8 mouse cellular contexts compared by ENCODE assay signal in genomic region chr13:117220501-117221321, GRCm38 (mm10). TPM values are rescaled to one million over a fixed set of nuclear protein-coding genes. Genes with fewer than 3 reads are reported as not detected.
DNase-seq lines count a peak whose midpoint lies in the region; ATAC-seq and TF ChIP-seq lines count a peak whose summit lies in the region.

Gene Gm17509 (minus strand): TSS chr13:117221075.

- H3K4me1 ChIP-seq in embryonic facial prominence, embryonic 10.5 days: peaks cover 46% of the 10 kb centered on the region
- H3K4me1 ChIP-seq in heart, embryonic 14.5 days (ENCODE audit: control insufficient read depth in 2 of 2, insufficient read depth in 2 of 2, low read length in 2 of 2): peaks cover 0 to 4% of the 10 kb centered on the region in 2 experiments; a peak in 1 of 4 replicates
- peaks cover 13% of the 10 kb centered on the region for H3K4me1 ChIP-seq in liver, embryonic 13.5 days (replicated peaks)
- H3K4me1 ChIP-seq in stomach, embryonic 15.5 days: peaks cover 5% of the 10 kb centered on the region; the same call in 1 of the 2 replicates

- ATAC-seq in heart, embryonic 14.5 days (ENCODE audit: insufficient number of reproducible peaks, insufficient read depth, low FRiP score, low read depth): peak; percentile 74
- peak; percentile 68 for ATAC-seq in liver, embryonic 13.5 days (ENCODE audit: low read depth)
- ATAC-seq in stomach, embryonic 15.5 days (ENCODE audit: insufficient read depth, low FRiP score, low read depth): peak; percentile 65; the same call in 1 of the 2 replicates

- WGBS in embryonic facial prominence, embryonic 10.5 days: under 1% methylated on average over 67 of the region's 67 CpGs
- under 1% methylated on average over 64 of the region's 67 CpGs for WGBS in heart, embryonic 14.5 days
- 1% methylated on average over 67 of the region's 67 CpGs for WGBS in liver, embryonic 13.5 days (ENCODE audit: insufficient replicate concordance)
- WGBS in stomach, embryonic 15.5 days: under 1% methylated on average over 67 of the region's 67 CpGs

- no peaks in the 10 kb centered on the region for H3K9me3 ChIP-seq in embryonic facial prominence, embryonic 10.5 days
- H3K9me3 ChIP-seq in heart, embryonic 14.5 days (ENCODE audit: control insufficient read depth, low read length): no peaks in the 10 kb centered on the region
- H3K9me3 ChIP-seq in liver, embryonic 13.5 days (replicated peaks): no peaks in the 10 kb centered on the region
- H3K9me3 ChIP-seq in stomach, embryonic 15.5 days: no peaks in the 10 kb centered on the region

- H3K27ac ChIP-seq in embryonic facial prominence, embryonic 10.5 days (replicated peaks): peak within 1 kb of the TSS; percentile 97
- no peak within 1 kb of the TSS for H3K27ac ChIP-seq in heart, embryonic 14.5 days (replicated peaks in 1 of 2; ENCODE audit: control insufficient read depth in 1 of 2, insufficient read depth in 1 of 2, low read depth in 2 of 2, low read length in 2 of 2)
- peak within 1 kb of the TSS; percentile 39; the same call in 1 of the 2 replicates for H3K27ac ChIP-seq in liver, embryonic 13.5 days
- H3K27ac ChIP-seq in stomach, embryonic 15.5 days: no peak within 1 kb of the TSS

- H3ac ChIP-seq in C2C12 (ENCODE audit: control insufficient read depth, insufficient read length, low read depth): peak within 1 kb of the TSS; percentile 82
- peak within 1 kb of the TSS; percentile 93 for H3ac ChIP-seq in myocyte (ENCODE audit: control insufficient read depth, insufficient read length)

- peak within 1 kb of the TSS; percentile 99 for H3K4me2 ChIP-seq in heart, embryonic 14.5 days (ENCODE audit: low read length)
- H3K4me2 ChIP-seq in liver, embryonic 13.5 days: peak within 1 kb of the TSS; percentile 64
- H3K4me2 ChIP-seq in myocyte (ENCODE audit: low read depth): peak within 1 kb of the TSS; percentile 64
- H3K4me2 ChIP-seq in stomach, embryonic 15.5 days: peak within 1 kb of the TSS; percentile 94

- no peaks in the 10 kb centered on the region for H3K79me3 ChIP-seq in C2C12 (ENCODE audit: low read depth)

- no peaks in the 10 kb centered on the region for H3K36me3 ChIP-seq in C2C12 (ENCODE audit: control insufficient read depth, insufficient read depth)
- H3K36me3 ChIP-seq in embryonic facial prominence, embryonic 10.5 days (replicated peaks): no peaks in the 10 kb centered on the region; the same call in 1 of the 2 replicates
- no peaks in the 10 kb centered on the region for H3K36me3 ChIP-seq in heart, embryonic 14.5 days (ENCODE audit: control insufficient read depth, insufficient read depth, low read length)
- H3K36me3 ChIP-seq in liver, embryonic 13.5 days: no peaks in the 10 kb centered on the region
- no peaks in the 10 kb centered on the region for H3K36me3 ChIP-seq in myocyte (ENCODE audit: control insufficient read depth, insufficient read depth)
- H3K36me3 ChIP-seq in stomach, embryonic 15.5 days: no peaks in the 10 kb centered on the region

- no peak for TF ChIP-seq CTCF in C2C12 (IDR thresholded peaks at IDR 0.05; ENCODE audit: control insufficient read depth, insufficient read depth, insufficient read length)

- H3K9ac ChIP-seq in heart, embryonic 14.5 days (ENCODE audit: low read length): peak within 1 kb of the TSS; percentile 71
- peak within 1 kb of the TSS; percentile 40 for H3K9ac ChIP-seq in liver, embryonic 13.5 days
- peak within 1 kb of the TSS; percentile 40 for H3K9ac ChIP-seq in stomach, embryonic 15.5 days

- H3K79me2 ChIP-seq in C2C12 (ENCODE audit: control insufficient read depth, insufficient read depth): no peaks in the 10 kb centered on the region
- H3K79me2 ChIP-seq in myocyte (ENCODE audit: control insufficient read depth, insufficient read depth): no peaks in the 10 kb centered on the region

- TF ChIP-seq POLR2A in myocyte (IDR thresholded peaks at IDR 0.05; ENCODE audit: insufficient read length, low read depth): peak; percentile 67

- peak within 1 kb of the TSS; percentile 37 for H3K4me3 ChIP-seq in C2C12 (ENCODE audit: insufficient read depth, poor library complexity, severe bottlenecking)
- peak within 1 kb of the TSS; percentile 88 for H3K4me3 ChIP-seq in embryonic facial prominence, embryonic 10.5 days
- H3K4me3 ChIP-seq in heart, embryonic 14.5 days (ENCODE audit: control insufficient read depth in 1 of 2, insufficient read depth in 1 of 2, low read depth in 1 of 2, low read length in 2 of 2): peak within 1 kb of the TSS; percentile 73
- peak within 1 kb of the TSS; percentile 59 for H3K4me3 ChIP-seq in liver, embryonic 13.5 days (replicated peaks)
- peak within 1 kb of the TSS; percentile 28 for H3K4me3 ChIP-seq in myocyte
- H3K4me3 ChIP-seq in stomach, embryonic 15.5 days (replicated peaks): peak within 1 kb of the TSS; percentile 61

- H3K27me3 ChIP-seq in C2C12 (ENCODE audit: control insufficient read depth, insufficient read depth, insufficient read length) (no peaks in the 10 kb centered on the region), myocyte (ENCODE audit: control insufficient read depth, insufficient read depth, insufficient read length) (no peaks in the 10 kb centered on the region)
- H3K27me3 ChIP-seq in embryonic facial prominence, embryonic 10.5 days (replicated peaks; ENCODE audit: low read depth, poor library complexity, severe bottlenecking): no peaks in the 10 kb centered on the region
- no peaks in the 10 kb centered on the region; the same call in 1 of the 2 replicates for H3K27me3 ChIP-seq in heart, embryonic 14.5 days (ENCODE audit: control insufficient read depth, insufficient read depth, low read length)
- H3K27me3 ChIP-seq in liver, embryonic 13.5 days: peaks cover 42% of the 10 kb centered on the region
- H3K27me3 ChIP-seq in stomach, embryonic 15.5 days (replicated peaks): no peaks in the 10 kb centered on the region; the same call in 1 of the 2 replicates

- peak; percentile 70 for DNase-seq in adrenal gland, postnatal 14 days
- DNase-seq in embryonic facial prominence, embryonic 10.5 days (ENCODE audit: low spot score): peak; percentile 84
- DNase-seq in kidney, postnatal 14 days: peak; percentile 41
- DNase-seq in liver, embryonic 13.5 days: no peak

TF ChIP-seq in C2C12, 6 proteins besides CTCF, POLR2A, EP300 and RAD21:
- no peak for TF ChIP-seq CEBPB (IDR thresholded peaks at IDR 0.05; ENCODE audit: low read depth)
- TF ChIP-seq FOSL1 (IDR thresholded peaks at IDR 0.05; ENCODE audit: insufficient read depth, low read length, poor library complexity, severe bottlenecking): no peak
- no peak for TF ChIP-seq USF1 (IDR thresholded peaks at IDR 0.05; ENCODE audit: low read depth)
- no peak for TF ChIP-seq MYOG (IDR thresholded peaks at IDR 0.05; ENCODE audit: control insufficient read depth, extremely low read depth, insufficient read length)
- TF ChIP-seq MYOD1 (IDR thresholded peaks at IDR 0.05; ENCODE audit: control insufficient read depth, insufficient read length, low read depth): no peak
- TF ChIP-seq MAX (IDR thresholded peaks at IDR 0.05): no peak

TF ChIP-seq in myocyte, 11 proteins besides CTCF, POLR2A, EP300 and RAD21:
- no peak for TF ChIP-seq REST (IDR thresholded peaks at IDR 0.05; ENCODE audit: insufficient read depth, insufficient read length)
- TF ChIP-seq TCF3 (IDR thresholded peaks at IDR 0.05; ENCODE audit: insufficient read length, low read depth): no peak
- no peak for TF ChIP-seq MYOG (IDR thresholded peaks at IDR 0.05; ENCODE audit: control insufficient read depth in 1 of 3, insufficient read depth in 1 of 3, insufficient read length in 2 of 3, low read depth in 2 of 3)
- no peak for TF ChIP-seq MAX (IDR thresholded peaks at IDR 0.05; ENCODE audit: low read depth)
- TF ChIP-seq SRF (IDR thresholded peaks at IDR 0.05; ENCODE audit: control insufficient read depth, insufficient read length, low read depth): no peak
- no peak for TF ChIP-seq CEBPB (IDR thresholded peaks at IDR 0.05; ENCODE audit: insufficient read depth, poor library complexity, severe bottlenecking)
- no peak for TF ChIP-seq TCF12 (IDR thresholded peaks at IDR 0.05; ENCODE audit: insufficient read depth, poor library complexity, severe bottlenecking)
- no peak for TF ChIP-seq USF1 (IDR thresholded peaks at IDR 0.05; ENCODE audit: low read depth)
- TF ChIP-seq POLR2AphosphoS2 (IDR thresholded peaks at IDR 0.05; ENCODE audit: insufficient read length, low read depth): no peak
- TF ChIP-seq E2F4 (IDR thresholded peaks at IDR 0.05; ENCODE audit: insufficient read depth): no peak
- TF ChIP-seq MYOD1 (IDR thresholded peaks at IDR 0.05; ENCODE audit: control insufficient read depth in 1 of 3, insufficient read length in 2 of 3, low read depth in 2 of 3): no peak

RNA-seq across cellular contexts. Expression of gene Gm17509, which starts in this region (rescaled TPM):
- polyA plus RNA-seq in C2C12 (2012; fragmentation: generic; extraction: Trizol) (0.04 TPM), myocyte (2012; fragmentation: generic; extraction: Trizol) (0.02 TPM)
- 0.26 TPM in 1 of 2 replicates, not detected in the other for total RNA-seq in adrenal gland, postnatal 14 days (2021)
- polyA plus RNA-seq in embryonic facial prominence, embryonic 10.5 days (2016; fragmentation: Nextera tagmentation; extraction: Ambion mirVana): 0.45 and 0.59 TPM in 2 replicates
- not detected in 2 replicates for polyA plus RNA-seq in heart, embryonic 14.5 days (2014; fragmentation: Nextera tagmentation; extraction: Ambion mirVana)
- polyA plus RNA-seq in liver, embryonic 13.5 days (2015; fragmentation: Nextera tagmentation; extraction: Ambion mirVana): not detected in 2 replicates
- 0.08 TPM in 1 of 2 replicates, not detected in the other for polyA plus RNA-seq in stomach, embryonic 15.5 days (2015; fragmentation: Nextera tagmentation; extraction: Ambion mirVana)

Comparison
In these comparisons a context has a peak if more than half of its experiments do, and no peak if none do; other contexts are left out.
1. Peak in DNase-seq in adrenal gland, postnatal 14 days; RNA of the gene not detected or under 1 TPM.
2. Peak in DNase-seq, H3K4me3 ChIP-seq and H3K27ac ChIP-seq in embryonic facial prominence, embryonic 10.5 days; RNA of the gene not detected or under 1 TPM.
3. Peak in ATAC-seq, H3K4me3 ChIP-seq, H3K9ac ChIP-seq and H3K4me2 ChIP-seq in heart, embryonic 14.5 days; RNA of the gene not detected or under 1 TPM.
4. Peak in ATAC-seq, H3K4me3 ChIP-seq, H3K27ac ChIP-seq, H3K9ac ChIP-seq and H3K4me2 ChIP-seq in liver, embryonic 13.5 days; RNA of the gene not detected or under 1 TPM.
5. Peak in ATAC-seq, H3K4me3 ChIP-seq, H3K9ac ChIP-seq and H3K4me2 ChIP-seq in stomach, embryonic 15.5 days; RNA of the gene not detected or under 1 TPM.
6. H3K4me3 ChIP-seq: peak in every context shown above with its lines; median percentile 88 in embryonic facial prominence, embryonic 10.5 days; 73 in heart, embryonic 14.5 days; 61 in stomach, embryonic 15.5 days; 59 in liver, embryonic 13.5 days; 37 in C2C12; 28 in myocyte.